Mouse (Mus musculus) liver, postnatal 0 days (tissue): ENCODE measurements around the gene Dhx29. TPM values are rescaled to one million over a fixed set of nuclear protein-coding genes. Genes with fewer than 3 reads are reported as not detected.

Source experiments
- ATAC-seq: fragments of 200-750 bp; cut with Nextera tagmentation; 2 replicates; pipeline ENCODE4 v1.8.0; 2017; ENCODE audit warnings: mild to moderate bottlenecking, moderate library complexity
- DNase-seq: peaks from one replicate; pipeline ENCODE4 v3.0.0-alpha.2; 2016
- H3K27ac ChIP-seq: fragments of 300-500 bp; sonication (generic); 2 replicates; pipeline ENCODE4 v1.5.1; 2014; ENCODE audit warnings: antibody characterized with exemption, moderate library complexity, mild to moderate bottlenecking, low read depth
- H3K27me3 ChIP-seq: fragments of 300-500 bp; sonication (generic); 2 replicates; pipeline ENCODE4 v1.6.1; 2014; ENCODE audit warnings: low read length, control low read depth, mixed read lengths; ENCODE audit not compliant: insufficient read depth
- H3K36me3 ChIP-seq: fragments of 300-500 bp; sonication (generic); replicated peaks from 2 replicates; pipeline ENCODE4 v1.6.1; 2014; ENCODE audit warnings: mild to moderate bottlenecking, control low read depth, low read length, moderate library complexity, mixed read lengths; ENCODE audit not compliant: insufficient read depth
- H3K4me1 ChIP-seq: fragments of 300-500 bp; sonication (generic); 2 replicates; pipeline ENCODE4 v1.6.1; 2014; ENCODE audit warnings: antibody characterized with exemption, mild to moderate bottlenecking, control low read depth; ENCODE audit not compliant: insufficient read depth
- H3K4me2 ChIP-seq: fragments of 300-500 bp; sonication (generic); 2 replicates; pipeline ENCODE4 v1.6.1; 2014; ENCODE audit warnings: low read depth, mild to moderate bottlenecking, low read length, moderate library complexity, mixed read lengths
- H3K4me3 ChIP-seq: fragments of 300-500 bp; sonication (generic); 2 replicates; pipeline ENCODE4 v1.5.1; 2014; ENCODE audit warnings: low read depth, low read length
- H3K9ac ChIP-seq: fragments of 300-500 bp; sonication (generic); replicated peaks from 2 replicates; pipeline ENCODE4 v1.6.1; 2014; ENCODE audit warnings: mild to moderate bottlenecking, moderate library complexity
- H3K9me3 ChIP-seq: fragments of 300-500 bp; sonication (generic); 2 replicates; pipeline ENCODE4 v1.6.1; 2016; ENCODE audit warnings: mild to moderate bottlenecking, control low read depth, low read length, mixed read lengths
- CTCF ChIP-seq: sonication (generic); IDR thresholded peaks from 2 replicates; pipeline ENCODE4 v1.5.1; 2016; ENCODE audit warnings: antibody characterized with exemption, low read depth
- EP300 ChIP-seq: IDR thresholded peaks from 2 replicates; pipeline ENCODE4 v1.6.1; 2016; ENCODE audit warnings: antibody characterized with exemption, low read depth, mild to moderate bottlenecking
- WGBS: fragments of 180-500 bp; shearing (Covaris S2); extraction: QIAGEN DNeasy Blood & Tissue Kit; methylation state at CpG from one replicate; pipeline ENCODE4 v1.1.7; 2014; ENCODE audit not compliant: insufficient replicate concordance; 5-methylcytosine and 5-hydroxymethylcytosine counted together
- polyA plus RNA-seq: library from polyadenylated mRNA; unstranded; fragments of >200 nt; fragmentation: Nextera tagmentation; extraction: Ambion mirVana; gene quantifications from 2 replicates; pipeline ENCODE4 v1.2.1, GENCODE M21; 2015

Gene Dhx29
- polyA plus RNA-seq, 1 experiment from 2014 or later = 5.0 TPM

DNA sequence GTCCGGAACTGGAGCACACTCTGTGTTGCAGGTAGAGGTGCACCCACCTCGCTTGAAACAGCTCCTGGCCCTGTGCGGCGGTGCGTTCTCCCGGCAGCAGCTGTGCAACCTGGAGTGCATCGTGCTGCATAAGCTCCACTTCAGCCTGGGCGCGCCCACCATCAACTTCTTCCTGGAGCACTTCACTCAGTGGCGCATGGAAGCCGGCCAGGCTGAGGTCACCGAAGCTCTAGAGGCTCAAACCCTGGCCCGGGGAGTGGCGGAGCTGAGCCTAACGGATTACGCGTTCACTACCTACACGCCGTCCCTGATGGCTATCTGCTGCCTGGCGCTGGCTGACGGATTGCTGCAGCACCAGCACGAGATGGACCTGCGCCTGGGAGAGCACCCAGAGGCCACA lies 62.3 kb downstream of the Dhx29 start:
- ATAC-seq = no peak
- H3K4me3 ChIP-seq = peak overlapping the region; percentile 58

GRCm38 (mm10) chr13:112990346-112990745 lies 63.1 kb downstream of the Dhx29 start:
- WGBS = 9% methylated on average over 4 of the region's 4 CpGs
- TF ChIP-seq CTCF (no peak), EP300 (peak; percentile 9; the same call in 1 of the 2 replicates)
- peak overlapping the region; percentile 86 for H3K4me2 ChIP-seq

More for the DNA sequence above, 62.3 kb downstream of the Dhx29 start:
- no peak overlapping the region for H3K27ac ChIP-seq
- peaks cover 20% of the 10 kb centered on the region for H3K4me1 ChIP-seq
- H3K9me3 ChIP-seq = no peaks in the 10 kb centered on the region
- H3K4me2 ChIP-seq = peak overlapping the region; percentile 86
- no peak overlapping the region for H3K9ac ChIP-seq
- TF ChIP-seq CTCF (no peak), EP300 (no peak)
- DNase-seq = no peak
- peaks cover 87% of the 10 kb centered on the region for H3K27me3 ChIP-seq
- H3K36me3 ChIP-seq = no peaks in the 10 kb centered on the region
- 3% methylated on average over 23 of the region's 23 CpGs for whole genome bisulfite sequencing

DNA sequence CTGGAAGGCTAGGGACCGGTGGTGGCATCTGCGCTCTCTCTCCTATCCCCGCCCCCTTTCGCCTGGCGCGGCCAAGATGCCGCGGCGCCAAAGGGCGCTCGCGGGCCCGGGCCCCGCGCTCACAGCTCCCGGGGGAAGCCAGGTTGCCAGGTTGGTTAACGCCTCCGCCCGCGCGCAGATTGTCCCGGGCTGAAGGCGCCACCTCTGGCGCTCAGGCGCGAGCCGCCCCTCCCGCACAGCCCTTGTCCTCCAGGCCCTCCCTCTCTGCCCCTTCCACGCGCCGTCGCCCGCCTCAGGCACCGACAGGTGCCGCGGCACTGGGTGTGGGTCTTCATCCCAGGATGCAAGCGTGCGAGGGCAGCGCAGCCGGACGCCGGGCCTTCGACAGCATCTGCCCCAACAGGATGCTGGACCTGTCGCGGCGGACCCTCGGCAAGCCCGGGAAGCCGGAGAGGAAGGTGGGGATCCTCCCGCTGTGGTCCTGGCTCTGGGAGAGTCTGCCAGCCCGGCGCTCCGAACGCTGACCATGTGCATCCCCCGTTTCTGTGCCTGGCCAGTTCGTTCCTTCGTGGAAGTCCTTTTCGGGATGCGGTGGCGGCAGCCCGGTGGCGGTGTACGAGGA lies 66.4 kb downstream of the Dhx29 start, which contains the start of gene Mcidas:
Gene Mcidas, plus strand, starts transcription at position 315 of the 622 bp plus-strand sequence.
- Histone ChIP-seq H3K4me2 (peak within 1 kb of the TSS; percentile 69), H3K27me3 (peaks cover 91% of the 10 kb centered on the region), H3K4me1 (peaks cover 15% of the 10 kb centered on the region), H3K4me3 (peak within 1 kb of the TSS; percentile 41), H3K9ac (no peak within 1 kb of the TSS), H3K27ac (no peak within 1 kb of the TSS), H3K9me3 (no peaks in the 10 kb centered on the region), H3K36me3 (no peaks in the 10 kb centered on the region)
- peak; percentile 46 for ATAC-seq
- WGBS = under 1% methylated on average over 58 of the region's 63 CpGs
- no peak for TF ChIP-seq EP300
- no peak for TF ChIP-seq CTCF
- DNase-seq = no peak

More at GRCm38 (mm10) chr13:112990346-112990745, 63.1 kb downstream of the Dhx29 start:
- no peaks in the 10 kb centered on the region for H3K36me3 ChIP-seq
- ATAC-seq (no peak), DNase-seq (peak; percentile 41)
- H3K4me3 ChIP-seq = 0 out of 2 replicates have a peak overlapping the region, but pooled peaks have one; percentile 58
- no peak overlapping the region for H3K27ac ChIP-seq
- peaks cover 20% of the 10 kb centered on the region for H3K4me1 ChIP-seq
- no peak overlapping the region for H3K9ac ChIP-seq
- H3K27me3 ChIP-seq = peaks cover 92% of the 10 kb centered on the region
- H3K9me3 ChIP-seq = no peaks in the 10 kb centered on the region

DNA sequence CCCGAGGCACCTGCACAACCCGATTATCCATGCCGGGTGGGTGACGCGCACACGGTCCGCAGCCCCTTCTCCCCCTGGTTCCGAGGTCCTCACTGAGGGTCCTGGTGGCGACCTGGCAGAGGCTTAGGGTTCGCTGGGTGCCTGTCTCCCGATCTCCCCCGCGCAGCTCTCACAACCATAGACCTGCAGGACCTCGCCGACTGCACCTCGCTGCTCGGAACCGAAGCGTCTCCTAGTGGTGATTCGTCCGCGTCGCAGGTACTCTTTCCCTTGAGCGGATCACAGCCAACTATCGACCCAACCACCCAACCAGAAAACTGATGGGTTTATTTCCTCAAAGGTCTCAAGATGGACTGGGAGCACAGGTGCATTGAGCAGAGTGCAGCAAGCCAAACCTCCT lies 66.9 kb downstream of the Dhx29 start:
- TF ChIP-seq CTCF (peak; percentile 82), EP300 (no peak)
- peak overlapping the region; percentile 41 for H3K4me3 ChIP-seq
- ATAC-seq = peak; percentile 73
- no peak overlapping the region for H3K27ac ChIP-seq
- no peaks in the 10 kb centered on the region for H3K36me3 ChIP-seq
- no peak overlapping the region for H3K9ac ChIP-seq
- H3K27me3 ChIP-seq = peaks cover 91% of the 10 kb centered on the region
- H3K9me3 ChIP-seq = no peaks in the 10 kb centered on the region
- peaks cover 16% of the 10 kb centered on the region for H3K4me1 ChIP-seq
- WGBS = 3% methylated on average over 25 of the region's 25 CpGs
- DNase-seq = peak; percentile 77
- H3K4me2 ChIP-seq = peak overlapping the region; percentile 69

- no peak for ATAC-seq
- 50% methylated on average over 4 of the region's 4 CpGs for WGBS
- Histone ChIP-seq H3K36me3 (no peaks in the 10 kb centered on the region), H3K9ac (no peak overlapping the region), H3K4me3 (no peak overlapping the region), H3K4me2 (no peak overlapping the region), H3K4me1 (peaks cover 12% of the 10 kb centered on the region), H3K9me3 (no peaks in the 10 kb centered on the region), H3K27ac (no peak overlapping the region), H3K27me3 (peaks cover 89% of the 10 kb centered on the region)
- no peak for DNase-seq
- TF ChIP-seq EP300 = no peak
- TF ChIP-seq CTCF = no peak
These were observed 69.2 kb downstream of the Dhx29 start for GRCm38 (mm10) chr13:112996407-112996806.

DNA sequence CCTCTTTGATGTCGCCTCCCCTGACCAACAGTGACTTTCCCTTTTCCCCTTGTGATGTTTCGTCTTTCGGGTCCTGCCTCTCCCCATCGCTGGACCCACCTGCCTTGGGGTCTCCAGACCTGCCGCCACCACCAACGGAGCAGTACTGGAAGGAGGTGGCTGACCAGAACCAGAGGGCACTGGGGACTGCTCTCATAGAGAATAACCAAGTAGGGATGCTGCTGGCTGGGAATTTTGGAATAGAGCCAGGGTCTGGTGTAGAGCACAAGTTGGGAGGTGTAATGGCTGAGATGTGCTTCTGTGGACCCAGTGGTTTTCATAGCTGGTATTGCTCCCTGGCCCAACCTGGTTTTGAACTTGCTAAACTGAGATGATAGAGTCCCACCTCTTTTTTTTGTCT lies 70.1 kb downstream of the Dhx29 start:
- no peak for ATAC-seq

More for the DNA sequence above, 70.1 kb downstream of the Dhx29 start:
- WGBS = 67% methylated on average over 6 of the region's 6 CpGs
- Histone ChIP-seq H3K4me3 (no peak overlapping the region), H3K4me1 (peaks cover 12% of the 10 kb centered on the region), H3K36me3 (no peaks in the 10 kb centered on the region), H3K9me3 (no peaks in the 10 kb centered on the region), H3K27ac (no peak overlapping the region), H3K4me2 (no peak overlapping the region), H3K9ac (no peak overlapping the region), H3K27me3 (peaks cover 85% of the 10 kb centered on the region)
- no peak for DNase-seq
- TF ChIP-seq CTCF (no peak), EP300 (no peak)
